ENCODE assay signal across 18 mouse cellular contexts in genomic region chr1:63517800-63518199, GRCm38 (mm10).
A peak's percentile ranks its signal among the peaks of the same experiment; 100 is the strongest.
DNase-seq lines count a peak whose midpoint lies in the region; ATAC-seq and TF ChIP-seq lines count a peak whose summit lies in the region.
"Had no signal": no experiment of that assay in that cellular context is flagged by ENCODE, and none has a peak within 500 bp of the region (broad histone marks: within the 10 kb centered on the region; RNA-seq: fewer than 3 reads in every experiment).

No protein-coding gene starts in this region.

- no peak overlapping the region for H3K4me3 ChIP-seq in forebrain, embryonic 14.5 days (ENCODE audit: low read depth, low read length)
- no peak overlapping the region for H3K4me3 ChIP-seq in forebrain, embryonic 15.5 days
- no peak overlapping the region for H3K4me3 ChIP-seq in hindbrain, embryonic 16.5 days (ENCODE audit: low read length)
- H3K4me3 ChIP-seq in hindbrain, postnatal 0 days (ENCODE audit: low read length), result no peak overlapping the region
- H3K4me3 ChIP-seq: embryonic facial prominence, embryonic 12.5 days; limb, embryonic 12.5 days; liver, embryonic 15.5 days; midbrain, embryonic 10.5 days had no signal

- H3K9me3 ChIP-seq in forebrain, embryonic 14.5 days (replicated peaks; ENCODE audit: control insufficient read depth, low read length), result no peaks in the 10 kb centered on the region
- no peaks in the 10 kb centered on the region for H3K9me3 ChIP-seq in forebrain, embryonic 15.5 days
- no peaks in the 10 kb centered on the region for H3K9me3 ChIP-seq in hindbrain, embryonic 16.5 days (ENCODE audit: control insufficient read depth, low read length)
- no peaks in the 10 kb centered on the region for H3K9me3 ChIP-seq in hindbrain, postnatal 0 days (ENCODE audit: low read length)
- H3K9me3 ChIP-seq: embryonic facial prominence, embryonic 12.5 days; G1E; limb, embryonic 12.5 days; liver, embryonic 15.5 days; midbrain, embryonic 10.5 days had no signal

- DNase-seq in forebrain, embryonic 14.5 days (ENCODE audit: low spot score), result peak; percentile 19
- DNase-seq in Muller cell, postnatal 12 days (ENCODE audit: inconsistent ontology term), result peak; percentile 56
- DNase-seq in adrenal gland, postnatal 36 days, result peak; percentile 64 to 69
- DNase-seq in cerebellum, postnatal 25 days, result peak; percentile 43 to 59
- no peak for DNase-seq in testis, postnatal 10 days (ENCODE audit: low spot score)
- DNase-seq in hindbrain, postnatal 0 days (ENCODE audit: low spot score), result no peak
- DNase-seq: kidney, adult 18-20 months; kidney, postnatal 25 days; spleen, adult 18-20 months; thymus, postnatal 36 days had no signal

- no peak overlapping the region for H3K27ac ChIP-seq in forebrain, embryonic 14.5 days (ENCODE audit: low read depth, low read length)
- H3K27ac ChIP-seq in forebrain, embryonic 15.5 days (replicated peaks), result no peak overlapping the region
- H3K27ac ChIP-seq in hindbrain, embryonic 16.5 days (ENCODE audit: low read depth, low read length), result no peak overlapping the region
- no peak overlapping the region for H3K27ac ChIP-seq in hindbrain, postnatal 0 days
- H3K27ac ChIP-seq: embryonic facial prominence, embryonic 12.5 days; limb, embryonic 12.5 days; liver, embryonic 15.5 days; midbrain, embryonic 10.5 days had no signal

- no peak overlapping the region for H3K9ac ChIP-seq in forebrain, embryonic 14.5 days (ENCODE audit: low read length)
- no peak overlapping the region for H3K9ac ChIP-seq in forebrain, embryonic 15.5 days (replicated peaks)
- no peak overlapping the region for H3K9ac ChIP-seq in hindbrain, embryonic 16.5 days (ENCODE audit: low read depth, low read length)
- no peak overlapping the region for H3K9ac ChIP-seq in hindbrain, postnatal 0 days (replicated peaks; ENCODE audit: low read length)
- H3K9ac ChIP-seq: embryonic facial prominence, embryonic 12.5 days; limb, embryonic 12.5 days; liver, embryonic 15.5 days had no signal

- 75% methylated on average over 11 of the region's 11 CpGs for WGBS in forebrain, embryonic 14.5 days
- 79% methylated on average over 11 of the region's 11 CpGs for WGBS in forebrain, embryonic 15.5 days
- 71% methylated on average over 11 of the region's 11 CpGs for WGBS in hindbrain, embryonic 16.5 days
- whole genome bisulfite sequencing in hindbrain, postnatal 0 days, result 59% methylated on average over 11 of the region's 11 CpGs

- no peaks in the 10 kb centered on the region for H3K4me1 ChIP-seq in forebrain, embryonic 14.5 days (ENCODE audit: control insufficient read depth, insufficient read depth, low read length)
- H3K4me1 ChIP-seq in forebrain, embryonic 15.5 days, result no peaks in the 10 kb centered on the region
- no peaks in the 10 kb centered on the region for H3K4me1 ChIP-seq in hindbrain, embryonic 16.5 days (ENCODE audit: control insufficient read depth, insufficient read depth, low read depth, low read length)
- no peaks in the 10 kb centered on the region for H3K4me1 ChIP-seq in hindbrain, postnatal 0 days (ENCODE audit: insufficient read depth, low read length)
- H3K4me1 ChIP-seq: embryonic facial prominence, embryonic 12.5 days; limb, embryonic 12.5 days; liver, embryonic 15.5 days; midbrain, embryonic 10.5 days had no signal

- no peaks in the 10 kb centered on the region for H3K27me3 ChIP-seq in forebrain, embryonic 14.5 days (replicated peaks; ENCODE audit: control insufficient read depth, insufficient read depth, low read length)
- H3K27me3 ChIP-seq in forebrain, embryonic 15.5 days, result no peaks in the 10 kb centered on the region
- H3K27me3 ChIP-seq in hindbrain, embryonic 16.5 days (replicated peaks; ENCODE audit: control insufficient read depth, insufficient read depth, low read length), result no peaks in the 10 kb centered on the region
- no peaks in the 10 kb centered on the region for H3K27me3 ChIP-seq in hindbrain, postnatal 0 days (ENCODE audit: insufficient read depth, low read length)
- H3K27me3 ChIP-seq: embryonic facial prominence, embryonic 12.5 days; limb, embryonic 12.5 days; liver, embryonic 15.5 days had no signal

- ATAC-seq in forebrain, embryonic 14.5 days, result no peak
- no peak for ATAC-seq in forebrain, embryonic 15.5 days (replicated peaks)
- ATAC-seq in hindbrain, embryonic 16.5 days, result no peak
- ATAC-seq in hindbrain, postnatal 0 days, result no peak
- ATAC-seq: activated CD4-positive, CD25-positive, alpha-beta regulatory T cell, adult 4 months had no signal

- TF ChIP-seq CTCF in hindbrain, postnatal 0 days (IDR thresholded peaks at IDR 0.05; ENCODE audit: low read depth), result no peak

- no peaks in the 10 kb centered on the region for H3K36me3 ChIP-seq in forebrain, embryonic 14.5 days (ENCODE audit: control insufficient read depth, insufficient read depth, low read length)
- no peaks in the 10 kb centered on the region for H3K36me3 ChIP-seq in forebrain, embryonic 15.5 days
- H3K36me3 ChIP-seq in hindbrain, embryonic 16.5 days (ENCODE audit: control insufficient read depth, insufficient read depth, low read length), result 0 out of 2 replicates have a peak, but pooled peaks cover 3% of the 10 kb centered on the region
- H3K36me3 ChIP-seq in hindbrain, postnatal 0 days (ENCODE audit: insufficient read depth, low read length), result no peaks in the 10 kb centered on the region
- H3K36me3 ChIP-seq: embryonic facial prominence, embryonic 12.5 days; G1E; limb, embryonic 12.5 days; liver, embryonic 15.5 days had no signal

- no peak overlapping the region for H3K4me2 ChIP-seq in forebrain, embryonic 14.5 days (ENCODE audit: low read length)
- no peak overlapping the region for H3K4me2 ChIP-seq in forebrain, embryonic 15.5 days (replicated peaks)
- no peak overlapping the region for H3K4me2 ChIP-seq in hindbrain, embryonic 16.5 days (ENCODE audit: low read length)
- no peak overlapping the region for H3K4me2 ChIP-seq in hindbrain, postnatal 0 days (ENCODE audit: low read depth, low read length)
- H3K4me2 ChIP-seq: embryonic facial prominence, embryonic 12.5 days; limb, embryonic 12.5 days; liver, embryonic 15.5 days had no signal

Comparison
In these comparisons a context has a peak if more than half of its experiments do, and no peak if none do; other contexts are left out.
1. DNase-seq: peak in forebrain, embryonic 14.5 days (single experiment), Muller cell, postnatal 12 days (single experiment), adrenal gland, postnatal 36 days (2 of 2) and cerebellum, postnatal 25 days (2 of 2); none in testis, postnatal 10 days (single experiment) and hindbrain, postnatal 0 days (single experiment).